Mouse (Mus musculus): Measurements from ENCODE around the gene Cryba2.

The Cryba2 gene

DNA sequence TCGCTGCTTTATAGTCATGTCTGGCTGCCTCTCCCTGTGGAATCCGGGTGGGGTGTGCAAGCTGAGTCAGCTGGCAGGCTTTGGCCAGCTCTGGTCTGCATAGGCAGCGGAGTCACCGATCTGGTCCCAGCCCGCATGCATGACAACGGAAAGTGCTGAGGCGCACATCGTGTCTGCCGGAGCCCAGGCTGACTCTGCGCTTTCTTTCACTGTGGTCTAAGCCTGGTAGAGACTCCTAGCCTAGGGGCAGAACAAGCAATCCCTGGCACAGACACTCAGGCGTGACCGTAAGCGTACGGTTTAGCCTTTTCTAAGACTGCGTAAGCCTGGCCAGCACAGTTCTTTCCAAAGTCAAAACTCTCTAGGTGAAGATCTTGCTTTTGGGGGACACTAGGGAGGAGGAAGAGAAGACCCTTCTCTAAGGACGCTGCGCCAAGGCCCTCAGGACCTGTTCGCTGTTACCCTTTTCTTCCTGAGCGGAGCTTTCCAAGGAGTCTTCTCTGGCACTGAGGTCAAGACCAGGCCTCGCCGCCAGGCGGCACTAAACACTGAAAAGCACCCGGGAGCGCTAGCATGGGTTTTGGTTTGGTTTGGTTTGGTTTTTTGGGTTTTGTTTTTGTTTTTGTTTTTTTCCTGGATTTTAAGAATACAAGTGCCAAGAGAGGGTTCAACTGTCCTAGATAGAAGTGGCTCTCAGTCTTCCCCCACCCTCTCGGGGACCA lies at the start of gene Cryba2:
Cryba2 (minus strand) TSS at position 10 of the 722 bp plus-strand sequence.
- in situ Hi-C loops (cut with MseI, MboI) = no loop called here

DNA sequence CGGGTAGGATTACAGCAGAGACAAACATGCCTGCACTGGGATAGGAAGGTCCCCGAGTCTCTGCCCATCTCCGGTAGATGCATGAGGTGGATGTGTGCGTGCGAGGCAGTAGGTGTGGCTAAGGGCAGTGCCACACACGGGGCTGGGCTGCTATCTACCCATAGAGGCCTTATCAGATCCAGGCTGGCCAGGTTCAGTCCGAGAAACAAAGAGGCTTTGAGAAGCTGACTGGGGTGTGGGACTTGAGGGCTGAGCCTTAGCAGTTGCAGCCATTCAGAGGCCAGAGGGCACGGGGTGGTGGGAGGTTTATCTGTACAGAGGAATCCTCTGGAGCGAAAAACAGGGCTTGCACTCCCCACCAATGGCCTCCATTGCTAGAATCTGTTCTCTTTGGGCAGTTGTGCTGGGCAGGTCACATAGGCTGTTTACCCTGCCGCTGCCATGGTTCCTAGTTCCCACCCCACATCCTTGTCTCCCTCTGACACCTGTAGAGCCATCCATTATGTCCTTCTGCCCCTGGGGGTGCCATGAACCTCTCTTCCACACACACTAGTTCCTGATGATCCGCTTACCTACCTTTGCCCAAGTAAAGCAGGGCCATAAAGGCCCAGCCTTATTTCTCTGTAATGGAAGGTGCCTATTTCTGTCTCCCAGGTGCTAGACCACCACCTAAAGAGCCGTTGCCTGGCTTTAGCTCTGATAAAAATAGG lies 48.9 kb upstream of the Cryba2 start:
- in situ Hi-C loops (cut with MseI, MboI) = loop anchor here in 1 of 2 experiments (25.0 kb wide), 1 partner anchor 320 kb away; the partner anchor contains the start of gene Ptprn

DNA sequence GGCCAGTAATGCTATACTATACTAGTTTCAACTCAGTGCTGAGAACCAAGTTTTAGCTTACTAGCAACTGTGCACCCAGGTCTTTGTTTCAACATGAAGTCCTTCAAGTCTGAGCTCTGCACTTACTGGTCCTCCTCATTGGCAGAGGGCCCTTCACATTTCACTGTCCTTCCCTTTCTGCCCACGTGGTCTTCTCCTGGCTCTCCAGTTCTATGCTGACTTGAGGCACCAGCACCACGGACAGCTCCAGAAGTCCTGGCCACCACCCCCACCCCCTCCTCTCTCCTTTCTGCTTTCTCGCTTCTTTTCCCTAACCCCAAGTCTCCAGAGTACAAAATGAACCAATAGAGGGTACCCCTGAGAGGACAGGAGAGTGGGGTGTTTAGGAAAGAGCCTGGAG lies 46.8 kb upstream of the Cryba2 start:
- in situ Hi-C loops (cut with MseI, MboI) = loop anchor here in 1 of 2 experiments (25.0 kb wide), 1 partner anchor 323 kb away; the partner anchor contains the start of gene Ptprn

DNA sequence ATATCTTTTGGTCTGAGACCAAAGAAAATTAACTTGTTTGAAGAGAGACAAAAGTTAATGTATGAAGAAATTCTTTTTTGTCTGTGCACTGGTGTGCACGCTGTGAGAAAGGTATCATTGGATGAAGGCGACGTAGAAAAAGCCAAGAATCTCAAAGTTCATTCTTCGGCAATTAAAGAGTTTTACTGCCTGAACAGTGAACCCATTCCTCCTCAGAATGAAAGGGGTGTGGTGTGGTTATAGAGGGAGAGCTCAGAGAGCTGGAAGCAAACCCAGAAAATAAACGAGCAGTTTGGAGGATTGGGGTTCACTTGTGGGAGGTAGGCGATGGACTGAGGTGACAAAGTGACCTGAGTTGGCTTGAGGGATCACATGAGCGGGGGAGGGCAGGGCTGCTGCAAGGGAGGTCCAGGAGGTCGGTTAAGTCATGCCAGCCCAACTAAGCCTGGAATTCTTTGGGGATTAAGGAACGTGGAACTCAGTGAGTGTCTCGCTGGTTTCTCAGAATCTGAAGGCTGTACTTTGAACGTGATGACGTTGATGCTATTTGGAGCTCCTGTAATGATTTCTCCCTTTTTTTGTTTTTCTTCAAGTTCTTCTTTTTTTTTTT lies 43.4 kb upstream of the Cryba2 start:
- in situ Hi-C loops (cut with MseI, MboI) = loop anchor here in 1 of 2 experiments (25.0 kb wide), 1 partner anchor 326 kb away; the partner anchor contains the start of gene Ptprn

DNA sequence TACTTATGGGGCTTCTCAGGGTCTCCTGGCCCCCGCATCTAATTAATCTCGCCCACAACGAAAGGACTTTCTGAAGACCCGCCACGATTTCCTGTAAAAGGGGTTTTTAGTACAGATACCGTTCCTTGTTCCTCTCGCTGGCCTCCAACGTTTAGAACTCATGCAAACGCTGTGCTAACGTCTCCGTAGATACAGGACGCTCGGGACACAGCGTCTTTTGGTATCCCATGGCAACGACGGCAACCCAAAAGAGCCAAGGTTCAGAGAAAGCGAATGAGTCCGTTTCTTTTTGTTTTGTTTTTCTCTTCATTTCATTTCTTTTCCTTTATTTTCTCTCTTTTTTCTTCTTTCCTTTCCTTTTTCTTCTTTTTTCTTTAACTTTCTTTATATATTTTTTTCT lies 42.5 kb upstream of the Cryba2 start, which contains the start of gene Cfap65:
Cfap65 (minus strand) TSS at position 198 of the 400 bp plus-strand sequence.
- in situ Hi-C loops (cut with MseI, MboI) = loop anchor here in 1 of 2 experiments (25.0 kb wide), 1 partner anchor 327 kb away; the partner anchor contains the start of gene Ptprn

DNA sequence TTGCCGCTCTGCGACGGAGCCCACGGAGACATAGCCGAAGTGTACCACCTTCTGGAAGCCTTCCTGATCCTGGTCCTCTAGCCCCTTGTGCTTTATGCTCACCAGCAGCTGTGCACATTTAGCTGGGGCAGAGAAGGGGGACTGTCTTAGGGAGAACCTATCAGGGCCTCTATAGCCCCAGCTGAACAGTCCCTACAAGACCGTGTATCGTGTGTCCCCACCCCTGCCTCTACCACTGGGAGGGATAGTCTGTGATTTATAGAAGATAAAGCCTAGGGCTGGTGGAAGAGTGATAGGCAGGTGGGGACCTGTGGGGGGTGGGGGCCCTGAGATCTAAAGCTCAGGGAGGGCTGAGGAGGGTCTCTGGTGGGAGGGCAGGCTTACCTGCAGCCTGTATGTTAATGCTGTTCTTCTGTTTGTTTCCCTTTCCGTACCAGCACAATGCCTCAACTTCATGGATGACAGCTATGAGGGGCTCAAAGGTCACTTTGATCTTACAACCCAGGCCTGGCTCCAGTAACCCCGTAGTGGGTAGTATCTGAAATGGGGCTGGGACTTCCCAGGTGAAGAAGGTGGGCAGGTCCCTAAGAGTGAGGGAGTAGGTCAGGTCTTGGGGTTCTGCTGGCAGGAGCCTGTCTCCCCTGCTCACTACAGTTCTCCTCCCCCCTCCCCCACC lies 34.8 kb upstream of the Cryba2 start:
- in situ Hi-C loops (cut with MseI, MboI) = loop anchor here in 1 of 2 experiments (25.0 kb wide), 1 partner anchor 335 kb away; the partner anchor contains the start of gene Ptprn

DNA sequence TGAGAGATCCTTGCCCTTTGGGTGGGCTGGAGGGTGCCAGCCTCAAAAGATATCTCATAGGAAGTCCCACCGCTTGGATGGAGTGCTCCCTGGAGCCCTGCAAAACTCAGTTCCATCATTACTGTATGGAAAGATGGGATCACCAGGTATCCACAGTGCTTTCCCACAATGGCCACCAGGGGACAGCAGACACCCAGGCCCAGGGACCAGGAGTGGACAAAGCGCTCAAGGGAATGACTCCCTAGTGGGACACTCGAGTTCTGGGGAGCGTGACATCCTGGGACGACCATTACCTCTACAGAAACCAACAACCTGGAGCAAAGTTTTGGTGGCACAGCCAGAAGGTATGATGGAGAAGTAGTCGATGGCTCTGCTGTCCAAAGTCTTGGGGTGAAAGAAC lies 33.8 kb upstream of the Cryba2 start:
- in situ Hi-C loops (cut with MseI, MboI) = loop anchor here in 1 of 2 experiments (25.0 kb wide), 1 partner anchor 336 kb away; the partner anchor contains the start of gene Ptprn

DNA sequence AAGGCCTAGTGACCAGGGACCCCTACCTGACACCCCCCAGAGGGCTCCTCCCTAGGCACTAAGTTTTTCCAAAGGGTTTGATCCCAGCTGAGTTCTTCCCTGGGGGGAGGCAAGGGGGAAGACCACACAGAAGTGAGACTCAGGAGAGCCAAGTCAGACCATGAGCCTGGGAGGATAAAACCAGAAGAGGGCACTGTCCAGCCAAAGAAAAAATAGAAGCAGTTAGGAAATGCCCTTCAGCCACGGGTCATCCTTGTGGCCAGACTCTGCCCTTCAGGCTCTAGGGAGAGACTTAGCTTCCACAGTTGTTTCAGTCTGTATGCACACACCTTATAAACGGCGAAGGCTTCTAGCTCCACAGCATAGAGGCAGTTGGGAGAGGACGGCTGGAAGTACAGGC lies 31.5 kb upstream of the Cryba2 start:
- in situ Hi-C loops (cut with MseI, MboI) = no loop called here

DNA sequence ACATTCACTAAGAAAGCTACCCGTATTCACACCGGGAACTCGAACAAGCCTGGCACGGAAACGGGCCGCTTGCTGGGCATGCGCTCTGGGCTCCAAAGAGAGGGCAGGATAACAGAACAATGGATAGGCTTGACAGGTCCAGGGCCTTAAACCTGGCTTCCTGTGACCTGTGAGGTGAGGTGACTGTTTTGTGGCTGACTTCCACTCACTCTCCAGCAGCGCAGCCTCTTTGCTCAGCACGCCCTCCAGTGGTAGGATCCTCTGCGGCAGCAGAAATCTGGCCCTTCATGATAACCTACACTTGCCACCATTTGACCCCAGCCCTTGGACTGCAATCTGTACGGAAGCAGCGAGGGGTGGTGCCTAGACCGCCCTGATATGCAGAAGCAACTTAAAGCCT lies 22.8 kb upstream of the Cryba2 start:
- in situ Hi-C loops (cut with MseI, MboI) = no loop called here

DNA sequence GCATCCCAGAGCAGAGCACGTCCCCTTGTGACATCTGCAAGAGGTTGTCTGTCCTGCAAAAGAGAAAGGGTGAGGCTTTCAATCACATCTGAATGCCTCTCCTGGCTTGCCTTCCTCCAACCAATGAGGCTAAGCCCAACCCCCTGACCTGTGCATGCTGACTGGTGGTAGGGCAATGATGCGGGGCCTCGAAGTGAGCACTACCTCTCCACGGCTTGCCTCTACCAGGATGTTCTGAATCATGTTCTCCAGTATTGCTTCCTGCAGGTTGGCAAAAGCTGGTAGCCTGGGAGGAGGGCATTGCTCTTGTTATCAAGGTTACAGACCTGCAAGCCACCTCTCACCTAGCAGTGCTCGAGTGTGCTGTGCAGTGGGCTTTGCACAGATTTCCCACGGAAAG lies 9.2 kb upstream of the Cryba2 start:
- in situ Hi-C loops (cut with MseI, MboI) = no loop called here

DNA sequence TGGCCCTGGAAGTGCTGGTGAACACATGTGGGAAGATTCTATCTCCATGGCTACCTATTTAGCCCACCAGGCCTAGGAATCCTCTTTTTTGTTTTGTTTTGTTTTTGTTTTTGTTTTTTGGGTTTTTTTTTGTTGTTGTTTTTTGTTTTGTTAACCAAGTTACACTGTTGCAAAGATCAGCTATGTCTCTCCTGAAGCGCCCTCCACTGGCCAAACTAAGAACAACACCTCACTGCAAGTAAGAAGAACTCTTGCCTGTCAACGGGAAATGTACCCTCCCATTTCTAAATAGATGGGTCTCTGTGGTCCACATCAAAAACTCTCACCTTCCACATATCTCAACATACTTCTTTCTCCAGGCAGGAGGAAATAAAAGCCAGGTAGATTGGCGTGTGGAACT lies 8.7 kb upstream of the Cryba2 start:
- in situ Hi-C loops (cut with MseI, MboI) = no loop called here

DNA sequence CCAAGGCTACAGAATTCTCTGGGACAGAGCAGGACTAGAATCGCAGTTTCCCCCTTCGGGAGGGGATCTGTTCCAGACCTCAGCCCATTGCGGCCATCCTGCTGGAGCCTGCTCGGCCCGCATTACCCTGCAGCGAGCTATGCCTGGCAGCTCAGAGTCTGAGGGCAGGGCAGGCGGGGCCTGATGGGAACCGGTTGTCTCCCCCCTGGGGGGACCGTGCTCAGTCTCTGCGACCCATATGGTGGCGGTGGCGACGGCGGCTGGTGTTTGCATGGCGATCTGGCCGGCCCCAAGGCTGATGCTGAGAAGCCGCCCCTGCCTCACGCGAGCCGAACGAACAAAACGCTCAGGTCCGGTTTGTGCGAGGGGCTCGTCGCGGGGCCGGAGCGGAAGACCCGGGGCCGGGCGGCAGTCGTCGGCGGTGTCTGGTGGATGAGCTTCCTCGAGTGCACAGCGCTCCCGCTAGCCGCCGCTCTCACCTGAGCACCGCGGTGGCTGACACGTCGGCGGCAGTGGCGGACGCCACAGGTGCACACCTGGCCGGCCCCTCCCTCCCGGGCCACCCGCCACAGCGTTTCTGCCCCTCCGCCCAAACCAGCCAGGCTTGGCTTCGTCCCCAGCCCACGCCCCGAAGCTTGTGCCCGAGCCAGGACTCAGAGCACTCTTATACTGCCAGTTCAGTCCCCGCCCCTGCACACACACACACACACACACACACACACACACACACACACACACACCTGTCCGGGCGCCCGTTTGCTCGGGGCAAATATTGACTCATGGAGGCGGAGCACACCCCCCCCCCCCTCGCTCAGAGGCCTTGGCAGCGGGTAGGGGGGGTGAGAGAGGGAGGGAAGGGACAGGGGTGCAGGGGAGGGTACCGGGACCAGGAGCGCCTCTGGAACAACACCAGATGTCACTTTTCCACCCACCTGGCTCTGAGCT lies 7.7 kb upstream of the Cryba2 start:
- in situ Hi-C loops (cut with MseI, MboI) = no loop called here

DNA sequence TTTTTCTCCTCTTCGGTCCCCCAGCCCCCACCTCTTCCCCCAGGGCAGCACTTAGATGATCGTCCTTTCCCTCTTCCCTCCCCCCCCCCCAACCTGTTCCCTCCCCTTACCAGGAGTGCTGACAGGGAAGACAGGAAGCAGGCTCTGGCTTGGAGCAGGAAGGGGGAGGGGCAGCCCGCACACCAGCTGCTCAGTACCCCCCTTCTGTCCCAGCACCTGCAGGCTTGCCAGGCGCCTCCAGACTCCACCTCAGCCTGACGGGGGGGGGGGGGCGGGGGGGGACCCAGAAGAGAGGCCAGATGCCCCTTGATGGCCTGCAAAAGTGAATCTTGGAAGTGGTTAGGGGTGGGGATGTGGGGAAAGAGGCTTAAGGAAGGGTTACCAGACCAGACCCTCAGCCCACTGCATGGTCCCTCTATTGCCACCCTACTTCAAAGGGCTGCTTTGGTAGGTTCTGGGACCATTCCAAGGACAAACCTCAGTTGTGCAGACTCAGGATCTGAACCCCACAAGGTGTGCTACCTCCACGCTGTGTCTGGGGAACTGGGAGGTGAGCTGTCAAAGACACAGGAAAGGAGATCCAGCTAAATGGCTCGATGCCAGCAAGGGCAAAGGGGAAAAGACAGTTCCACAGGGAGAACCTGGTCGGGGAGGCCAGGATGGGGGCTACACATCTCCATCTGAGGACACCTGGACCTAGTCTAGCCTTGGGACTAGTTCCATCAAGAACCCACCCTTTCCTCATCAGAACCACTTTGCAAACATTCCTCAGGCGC lies 5.9 kb upstream of the Cryba2 start:
- in situ Hi-C loops (cut with MseI, MboI) = no loop called here

DNA sequence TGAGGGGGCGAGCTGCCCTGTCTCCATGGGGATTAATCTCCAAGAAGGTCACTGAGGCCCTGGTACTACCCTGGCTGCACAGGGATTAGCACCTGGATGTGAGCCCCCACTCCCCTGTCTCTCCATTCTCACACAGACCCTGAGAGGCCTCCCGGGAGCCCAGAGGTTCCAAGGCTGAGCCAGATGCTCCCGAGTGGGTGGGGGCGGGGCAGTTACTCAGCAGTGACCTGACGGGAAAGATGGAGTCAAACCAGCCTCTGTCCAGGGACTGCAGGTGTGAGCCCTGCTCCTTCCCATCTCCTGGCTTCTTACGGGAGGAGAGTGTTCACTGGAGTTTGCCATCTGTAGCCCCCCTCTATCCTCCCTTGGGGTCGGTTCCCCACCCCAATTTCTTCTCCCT lies 5.0 kb upstream of the Cryba2 start:
- in situ Hi-C loops (cut with MseI, MboI) = no loop called here

DNA sequence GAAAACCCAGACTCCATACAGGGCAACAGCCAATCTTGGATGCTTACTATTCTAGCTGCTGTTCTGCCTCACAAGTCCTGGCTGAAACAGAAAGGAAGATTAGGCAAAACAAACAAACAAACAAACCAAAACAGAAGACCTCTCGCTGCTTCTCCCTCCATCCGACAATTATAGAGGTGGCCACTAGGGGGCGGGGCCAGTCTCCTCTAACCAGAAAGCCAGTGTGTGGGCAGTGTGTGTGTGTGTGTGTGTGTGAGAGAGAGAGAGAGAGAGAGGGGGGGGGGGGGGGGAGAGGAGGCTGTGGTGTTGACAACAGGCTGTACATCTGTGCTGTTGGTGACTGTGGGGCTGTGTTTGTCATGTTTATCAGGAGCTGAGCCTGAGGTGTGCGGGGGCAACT lies 2.0 kb upstream of the Cryba2 start:
- in situ Hi-C loops (cut with MseI, MboI) = no loop called here

DNA sequence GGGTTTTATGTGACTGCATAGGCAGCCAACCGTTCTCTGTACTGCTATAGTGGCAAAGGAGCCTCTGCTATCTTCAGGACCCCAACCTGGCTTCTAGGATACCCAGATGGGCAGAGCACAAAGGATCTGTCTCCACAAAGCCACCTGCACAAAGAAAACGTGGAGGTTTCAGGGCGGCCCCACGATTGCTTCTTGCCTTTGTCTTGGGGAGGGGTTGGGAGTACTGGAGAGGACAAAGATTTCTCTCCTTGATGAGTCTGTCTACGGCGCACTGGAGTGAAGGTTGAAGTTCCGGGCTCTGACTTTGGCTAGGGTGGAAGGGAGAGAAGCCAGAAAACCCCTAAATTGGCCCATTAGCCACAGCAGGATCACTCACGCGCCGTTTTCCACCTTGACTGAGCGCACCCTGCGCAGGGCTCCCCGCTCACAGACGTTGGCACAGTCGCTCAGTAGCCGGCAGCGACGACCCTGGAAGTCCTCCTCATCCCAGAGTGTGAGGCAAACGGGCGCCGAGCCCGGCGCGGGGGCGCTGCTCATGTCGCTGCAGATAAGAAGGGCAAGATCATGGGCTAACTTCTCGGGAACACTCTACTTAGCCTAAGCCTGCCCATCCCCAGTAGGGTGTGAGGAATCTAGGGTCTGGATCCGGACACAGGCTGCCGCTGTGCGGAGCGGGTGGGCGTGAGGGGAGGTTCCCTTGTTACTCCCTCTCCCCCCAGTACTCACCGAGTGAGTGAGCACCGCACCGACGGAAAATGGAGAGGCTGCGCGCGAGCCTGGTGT lies 401 bp downstream of the Cryba2 start:
- in situ Hi-C loops (cut with MseI, MboI) = no loop called here

DNA sequence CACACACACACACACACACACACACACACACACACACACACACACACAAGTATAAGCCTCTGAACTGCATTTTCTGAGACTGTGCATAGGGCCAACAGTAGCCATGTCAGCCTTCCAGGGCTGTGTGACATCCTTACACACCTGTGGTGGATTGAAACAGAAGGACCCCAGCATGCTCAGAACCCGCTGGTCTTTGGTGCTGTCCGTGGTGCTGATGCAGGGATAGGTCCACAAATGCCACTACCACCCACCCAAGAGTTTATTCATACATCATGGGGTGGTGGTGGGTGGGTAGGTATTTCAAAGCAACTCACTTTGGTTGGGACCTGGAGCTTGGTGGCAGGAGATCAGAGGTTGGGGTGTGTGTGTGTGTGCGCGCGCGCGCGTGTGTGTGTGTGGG lies 1.4 kb downstream of the Cryba2 start:
- in situ Hi-C loops (cut with MseI, MboI) = no loop called here

DNA sequence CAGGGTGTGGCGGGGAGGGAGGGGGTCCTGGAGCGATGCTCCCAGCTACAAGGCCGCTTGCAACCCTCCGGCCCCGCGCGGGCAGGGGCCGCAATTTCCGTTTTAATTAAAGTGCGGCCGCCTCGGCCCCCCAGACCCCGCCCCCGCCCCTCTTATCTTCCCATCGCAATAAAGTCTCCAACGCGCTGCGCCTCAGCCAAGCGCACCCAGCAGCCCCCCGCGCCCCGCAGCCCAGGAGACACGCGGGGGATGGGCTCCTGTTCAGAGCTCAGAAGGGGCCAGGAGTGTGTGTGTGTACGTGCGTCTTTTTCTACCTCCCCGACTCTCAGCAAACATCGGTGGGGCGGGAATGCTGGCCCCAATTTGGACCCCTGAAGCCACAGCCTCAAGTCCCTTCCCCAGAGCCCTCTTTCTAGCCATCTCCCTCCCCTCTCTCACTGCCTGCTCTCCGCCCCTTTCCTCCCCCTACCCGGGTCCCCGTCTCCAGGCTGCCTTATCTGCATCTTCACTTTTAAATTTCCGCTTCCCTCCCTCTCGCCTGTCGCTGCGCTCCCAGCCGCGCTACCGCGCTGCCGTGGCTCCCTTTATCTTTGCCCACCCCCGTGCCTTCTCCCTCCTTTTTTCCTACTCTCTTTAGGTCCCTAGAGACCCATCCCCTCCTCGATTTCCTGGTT lies 7.4 kb downstream of the Cryba2 start, which contains the start of gene Fev:
Fev (minus strand) TSS at position 51 of the 674 bp plus-strand sequence.
- in situ Hi-C loops (cut with MseI, MboI) = no loop called here
